Mouse (Mus musculus) cerebellum, adult 2 months (tissue): ENCODE data around the gene Atxn7l1.

ENCODE experiments used
- CTCF ChIP-seq: fragments of 200-500 bp; IDR thresholded peaks from 2 replicates; pipeline ENCODE4 v1.5.1; 2011; ENCODE audit warnings: low read depth, mild to moderate bottlenecking, control low read depth, low read length, moderate library complexity, borderline replicate concordance; ENCODE audit not compliant: insufficient read depth
- POLR2A ChIP-seq: fragments of 200-500 bp; IDR thresholded peaks from 2 replicates; pipeline ENCODE4 v1.6.1; 2011; ENCODE audit warnings: low read length, control low read depth, borderline replicate concordance; ENCODE audit not compliant: insufficient read depth

- TF ChIP-seq CTCF (no peak), POLR2A (no peak)
Measured at GRCm38 (mm10) chr12:33225978-33226377, 78.5 kb downstream of the Atxn7l1 start.
